Mouse (Mus musculus) c-Kit-positive CD71-negative TER-119-negative erythroid progenitor cells, embryonic 14.5 days (primary cell): ENCODE results near the gene Rpn1.
A peak's percentile ranks its signal among the peaks of the same experiment; 100 is the strongest.

Experiments
- DNase-seq: peaks from one replicate; pipeline ENCODE4 v3.0.0-alpha.2; 2013; ENCODE audit warnings: low read depth

Gene Rpn1

DNA sequence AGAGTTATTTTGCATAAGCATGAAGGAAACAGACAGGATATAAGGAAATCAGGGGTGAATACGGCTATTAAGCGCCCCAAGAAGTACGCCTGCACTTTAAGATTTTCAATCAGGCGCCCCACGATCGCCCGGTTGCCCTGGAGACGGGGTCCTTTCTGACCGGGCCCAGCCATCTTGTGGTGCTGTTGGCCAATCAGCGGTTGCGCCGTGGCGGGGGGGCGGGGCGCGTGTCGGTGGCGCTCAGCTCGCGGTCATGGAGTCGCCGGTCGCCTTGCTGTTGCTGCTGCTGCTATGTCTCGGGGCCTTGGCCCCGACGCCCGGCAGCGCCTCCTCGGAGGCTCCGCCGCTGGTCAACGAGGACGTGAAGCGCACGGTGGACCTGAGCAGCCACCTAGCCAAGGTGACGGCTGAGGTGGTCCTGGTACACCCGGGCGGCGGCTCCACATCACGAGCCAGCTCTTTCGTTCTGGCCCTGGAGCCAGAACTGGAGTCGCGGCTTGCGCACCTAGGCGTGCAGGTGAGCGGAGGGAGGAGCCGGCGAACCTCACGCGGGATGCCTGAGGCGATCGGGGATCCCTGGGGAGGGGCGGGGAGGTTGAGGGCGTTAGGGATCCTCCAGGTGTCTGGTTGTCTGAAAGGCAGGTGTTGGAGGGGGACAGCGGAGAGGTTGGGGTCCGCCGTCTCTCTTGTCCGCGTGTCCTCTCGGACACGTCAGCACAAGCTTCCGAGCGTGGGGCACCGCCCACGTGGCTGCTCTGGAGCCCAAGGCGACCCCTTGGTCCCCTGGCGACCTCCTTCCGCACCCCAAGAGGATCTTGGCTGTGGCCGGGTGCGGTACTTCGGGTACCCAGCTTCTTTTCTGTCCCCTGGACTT, at the start of gene Rpn1:
Rpn1 (plus strand) TSS at position 205 of the 874 bp plus-strand sequence.
- DNase-seq, result peak; percentile 90

DNA sequence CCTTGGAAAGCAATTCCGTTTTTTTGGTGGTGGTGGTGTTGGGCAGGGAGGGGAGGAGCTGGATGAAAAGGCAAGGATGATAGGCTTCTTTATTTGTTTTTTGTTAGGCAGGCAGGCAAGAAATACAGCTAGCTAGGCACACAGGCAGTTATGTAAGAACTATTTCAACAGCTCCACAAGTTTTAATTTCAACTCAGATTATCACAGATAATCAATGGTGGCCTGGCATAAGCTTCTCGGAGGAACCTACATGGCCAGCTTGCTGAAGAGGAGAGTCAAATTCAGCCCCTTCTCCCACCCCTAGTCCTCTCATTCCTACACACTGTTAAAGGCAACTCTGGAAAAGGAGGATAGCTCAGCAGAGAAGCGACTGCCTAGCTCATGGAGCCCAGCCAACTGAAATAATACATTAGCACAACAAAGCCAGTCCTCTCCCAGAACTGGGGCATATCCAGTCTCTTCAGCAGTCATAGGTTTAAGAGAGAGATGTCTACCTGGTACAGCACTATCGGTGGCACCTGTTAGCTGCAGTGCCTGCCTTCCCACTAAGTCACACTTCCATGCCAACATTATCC, 46.7 kb upstream of the Rpn1 start:
- no peak for DNase-seq

DNA sequence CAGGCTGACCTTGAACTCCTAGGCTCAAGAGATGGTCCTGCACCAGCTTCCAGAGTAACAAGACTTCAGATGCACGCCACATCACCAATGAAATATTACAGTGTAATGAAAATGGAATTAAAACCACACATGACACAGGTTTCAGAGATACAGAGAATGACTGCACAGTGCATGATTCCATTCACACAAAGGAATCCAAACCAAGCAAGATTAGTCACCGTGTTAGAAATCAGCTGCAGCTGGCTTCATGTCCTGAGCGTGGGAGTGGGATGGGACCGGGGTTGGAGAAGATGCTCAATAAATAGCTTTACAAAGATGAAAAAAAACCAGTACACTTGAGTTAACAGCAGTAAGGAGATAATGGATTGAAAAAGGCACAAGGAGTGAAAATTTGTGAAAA, 44.9 kb upstream of the Rpn1 start:
- no peak for DNase-seq

DNA sequence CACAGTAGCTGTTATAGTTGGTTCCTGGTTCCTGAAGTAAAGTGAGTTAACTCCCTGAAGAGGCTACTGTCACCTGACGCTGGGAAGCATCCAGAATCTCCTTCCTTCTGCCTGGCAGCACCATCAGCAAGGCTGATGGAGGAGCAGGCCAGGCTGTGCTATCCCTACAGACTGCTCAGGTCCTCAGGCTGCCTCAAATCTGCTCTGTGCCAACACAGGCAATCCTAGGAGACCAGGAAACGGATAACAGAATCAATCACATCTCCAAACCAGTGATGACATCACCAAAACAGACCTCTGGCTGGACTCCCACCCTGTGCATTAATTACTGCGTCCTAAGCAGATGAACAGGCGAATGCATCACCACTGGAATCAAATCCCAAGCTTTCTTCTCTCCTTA, 43.1 kb upstream of the Rpn1 start:
- no peak for DNase-seq

DNA sequence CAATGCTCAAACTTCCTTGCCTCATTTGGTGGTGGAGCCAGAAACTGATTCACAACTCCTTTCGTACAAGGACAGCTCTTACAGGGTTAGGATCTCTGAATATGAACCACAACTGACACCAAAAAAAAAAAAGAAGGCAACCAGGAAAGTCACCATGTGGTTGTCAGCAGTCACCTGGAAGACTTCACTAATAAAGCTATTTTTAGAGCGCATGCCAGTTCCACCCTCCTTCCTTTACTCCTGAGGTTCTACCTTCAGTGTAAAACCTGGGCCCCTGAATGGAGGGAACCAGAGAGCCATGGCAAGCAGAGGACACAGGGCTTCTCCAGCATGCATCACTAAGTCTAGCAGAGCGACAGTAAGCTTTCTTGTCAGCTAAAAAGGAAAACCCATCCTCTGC, 41.9 kb upstream of the Rpn1 start:
- no peak for DNase-seq

DNA sequence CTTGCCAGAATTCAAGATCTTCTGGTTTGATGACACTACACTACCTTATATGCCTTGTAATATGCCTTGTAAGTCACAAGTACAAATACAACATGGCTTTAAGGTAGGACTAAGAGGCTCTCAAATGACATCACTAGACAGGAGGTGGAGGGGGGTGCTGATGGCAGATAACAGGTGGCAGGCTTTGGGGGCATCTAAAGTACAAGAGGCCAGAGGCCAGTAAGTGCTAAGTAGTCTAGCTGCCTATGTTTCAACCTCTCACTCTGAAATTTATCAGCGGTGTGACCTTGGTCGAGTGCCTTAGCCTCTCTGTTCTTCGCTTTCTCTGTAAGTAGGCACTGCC, 40.1 kb upstream of the Rpn1 start:
- DNase-seq, result no peak

DNA sequence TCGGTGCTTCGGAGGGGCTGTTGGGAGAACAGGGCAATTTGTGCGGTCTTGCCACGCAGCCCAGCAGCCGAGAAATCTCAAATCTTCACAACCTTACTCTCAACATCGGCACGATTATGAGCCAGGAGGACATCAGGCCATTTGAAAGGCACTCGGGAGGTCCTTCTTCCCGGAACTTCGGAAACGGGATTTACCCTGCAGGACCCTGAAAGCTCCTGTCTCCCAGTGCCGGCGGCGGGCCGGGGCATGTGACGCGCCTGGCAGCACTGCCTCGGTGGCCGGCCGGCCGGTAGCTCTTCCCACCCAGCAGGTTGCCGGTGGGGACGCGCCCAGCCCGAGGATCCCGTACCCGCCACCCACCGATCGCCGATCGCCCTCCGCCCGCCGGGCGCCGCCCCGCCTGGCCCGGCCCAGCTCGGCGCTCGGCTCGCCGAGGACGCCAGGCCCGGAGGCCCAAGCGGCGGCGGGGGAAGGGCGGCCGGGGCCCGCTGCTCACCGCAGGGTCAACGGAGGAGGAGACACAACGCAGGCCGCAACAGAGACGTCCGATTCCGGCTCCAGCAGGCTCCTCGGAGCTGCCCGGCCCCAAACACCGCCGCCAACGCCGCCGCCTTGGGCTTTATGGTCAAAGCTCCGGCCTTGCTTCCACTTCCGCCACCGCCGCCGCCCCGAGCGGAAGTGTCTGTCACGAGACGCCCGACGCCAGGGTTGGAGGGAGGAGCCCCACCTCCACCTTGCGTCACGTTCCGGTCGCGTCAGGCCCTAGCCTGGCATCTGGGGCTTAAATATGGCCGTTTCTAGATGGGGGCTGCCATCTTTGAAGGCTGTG, 39.5 kb upstream of the Rpn1 start, which contains the start of gene Rab7:
Rab7 (minus strand) TSS at position 694 of the 829 bp plus-strand sequence.
- DNase-seq, result peak; percentile 90

DNA sequence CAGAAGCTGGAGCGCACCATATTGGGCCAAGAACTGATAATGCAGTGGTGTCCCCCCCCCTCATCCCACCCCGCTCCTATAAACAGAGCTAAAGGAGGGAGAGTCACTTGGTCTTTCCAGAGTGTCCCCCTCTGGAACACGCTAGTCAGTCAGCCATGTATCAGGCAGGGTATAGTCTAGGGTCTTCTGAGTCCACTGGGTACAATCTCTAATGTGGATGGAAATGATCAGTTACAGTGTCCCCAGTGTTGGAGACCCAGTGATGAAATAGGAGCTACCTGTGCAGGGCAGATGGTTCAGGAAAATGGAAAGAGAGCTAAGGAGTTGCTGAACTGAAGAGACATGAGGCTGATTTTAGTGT, 38.9 kb upstream of the Rpn1 start:
- no peak for DNase-seq

DNA sequence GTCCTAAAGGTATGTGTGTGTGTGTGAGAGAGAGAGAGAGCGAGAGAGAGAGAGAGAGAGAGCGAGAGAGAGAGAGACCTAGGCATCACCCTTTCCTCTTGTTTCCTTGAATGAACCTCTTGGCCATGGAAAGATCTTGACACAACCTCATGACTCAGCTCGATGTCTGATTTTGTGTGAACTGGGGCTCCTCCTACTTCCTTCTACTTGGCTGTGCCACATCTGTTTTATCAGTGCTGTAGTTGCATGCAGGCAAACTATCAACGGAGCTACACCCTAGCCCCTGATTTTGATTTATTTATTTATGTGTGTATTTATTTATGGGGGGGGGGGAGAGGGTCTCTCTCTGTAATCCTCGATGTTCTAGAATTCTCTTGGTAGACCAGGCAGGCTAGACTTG, 36.4 kb upstream of the Rpn1 start:
- no peak for DNase-seq

DNA sequence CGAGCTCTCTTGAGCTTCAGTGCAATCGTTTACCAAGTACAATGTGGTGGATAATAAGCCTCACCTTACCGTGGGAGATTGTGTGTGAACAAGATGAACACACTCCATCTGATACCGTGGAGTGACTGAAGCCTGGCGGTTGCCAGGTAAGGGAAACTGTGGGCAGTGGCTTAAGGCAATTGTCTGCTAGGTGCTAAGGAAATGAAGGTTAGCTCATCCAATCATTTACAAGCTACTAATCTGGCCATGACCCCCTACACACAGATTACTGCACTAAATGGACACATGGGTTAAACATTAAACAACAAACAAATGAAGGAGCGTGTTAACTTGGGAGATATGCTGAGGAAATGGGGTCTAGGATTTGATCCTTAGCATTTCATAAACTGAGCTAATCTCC, 35.3 kb upstream of the Rpn1 start:
- no peak for DNase-seq

DNA sequence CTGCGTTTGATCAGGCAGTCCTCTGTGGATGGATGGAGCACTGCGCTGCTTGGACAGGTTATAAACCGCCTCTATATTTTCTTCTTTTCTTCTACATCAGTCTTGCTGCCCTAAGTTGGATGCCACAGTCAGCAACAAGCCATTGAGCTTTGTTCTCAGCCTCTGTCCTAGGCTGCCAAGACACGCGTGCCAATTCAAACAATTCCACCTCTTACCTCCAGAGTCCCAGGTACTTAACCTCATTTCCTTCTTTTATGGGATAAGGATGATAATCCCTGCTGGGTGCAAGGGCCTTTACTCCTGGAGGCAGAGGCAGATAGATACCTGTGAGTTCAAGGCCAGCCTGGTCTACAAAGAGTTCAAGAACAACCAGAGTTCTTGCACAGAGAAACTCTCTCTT, 33.1 kb upstream of the Rpn1 start:
- no peak for DNase-seq

DNA sequence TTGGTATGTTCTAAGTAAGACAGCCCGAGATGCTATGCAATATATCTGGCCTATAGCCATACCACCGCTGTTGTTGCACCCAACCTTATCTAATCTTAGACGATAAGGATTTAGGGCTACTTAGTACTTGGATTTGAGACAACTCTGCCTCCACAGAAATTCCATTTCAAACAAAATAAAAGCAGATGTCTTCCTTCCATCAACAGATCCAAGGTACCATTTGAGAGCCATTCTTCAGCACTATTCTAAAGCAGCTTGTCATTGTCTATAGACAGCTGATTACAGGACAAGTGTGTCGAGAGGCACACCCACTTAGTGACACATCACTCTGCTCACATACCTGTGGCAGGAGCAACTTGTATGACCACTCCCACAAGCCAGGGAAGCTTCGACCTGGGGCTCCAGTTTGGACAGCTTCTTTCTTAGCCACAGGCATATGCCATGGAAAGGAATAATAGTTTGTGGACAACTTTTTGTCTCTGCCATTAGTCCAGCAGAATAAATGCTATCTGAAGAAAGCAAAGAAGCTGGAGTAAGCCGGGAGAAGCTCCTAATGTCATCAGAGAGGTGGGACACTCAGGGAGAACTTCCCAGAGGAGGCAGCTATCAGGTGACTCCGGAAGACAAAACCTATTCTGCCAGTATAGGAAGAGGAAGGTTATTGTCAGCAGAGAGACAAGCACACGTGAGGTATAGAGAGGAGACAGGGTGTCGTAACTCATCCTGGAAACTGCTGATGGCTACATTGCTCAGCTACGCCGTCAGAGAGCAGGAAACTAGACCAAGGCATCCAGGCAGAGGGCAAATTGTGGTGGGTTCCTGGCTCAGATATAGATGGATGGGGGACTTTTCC, 30.8 kb upstream of the Rpn1 start:
- DNase-seq, result no peak

DNA sequence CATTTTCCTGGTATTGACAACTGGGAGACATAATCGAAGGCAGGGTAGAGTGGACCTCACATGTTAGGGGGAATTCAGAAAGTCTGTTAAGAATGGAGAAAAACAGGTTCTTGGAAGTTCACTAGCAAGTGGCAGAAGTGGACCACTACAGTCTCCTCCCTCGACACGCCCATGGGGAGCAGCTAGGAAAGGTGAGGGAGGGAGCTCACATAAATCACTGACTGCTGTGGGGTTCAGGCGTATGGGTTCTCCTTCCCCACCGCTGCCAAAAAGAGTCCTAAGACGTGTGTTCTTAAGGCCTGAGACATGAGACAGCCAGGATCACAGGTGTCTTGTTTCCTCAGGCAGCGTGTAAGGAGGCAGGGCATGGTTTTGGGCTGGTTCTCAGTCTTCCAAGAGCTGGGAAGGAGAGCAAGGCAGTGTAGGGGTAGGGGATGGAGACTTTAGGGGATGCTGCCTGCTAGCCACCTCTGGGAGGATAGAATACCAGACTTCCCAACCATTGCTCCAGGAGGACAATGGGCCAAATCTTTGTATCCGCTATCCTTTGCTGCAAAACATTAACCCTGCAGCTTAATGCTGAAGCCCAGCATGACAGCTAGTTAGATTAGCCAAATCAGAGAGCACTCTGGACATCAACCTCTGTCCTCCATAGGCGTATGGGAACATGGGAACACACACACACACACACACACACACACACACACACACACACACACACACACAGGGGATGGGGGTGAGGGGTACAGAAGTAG, 30.0 kb upstream of the Rpn1 start:
- no peak for DNase-seq

DNA sequence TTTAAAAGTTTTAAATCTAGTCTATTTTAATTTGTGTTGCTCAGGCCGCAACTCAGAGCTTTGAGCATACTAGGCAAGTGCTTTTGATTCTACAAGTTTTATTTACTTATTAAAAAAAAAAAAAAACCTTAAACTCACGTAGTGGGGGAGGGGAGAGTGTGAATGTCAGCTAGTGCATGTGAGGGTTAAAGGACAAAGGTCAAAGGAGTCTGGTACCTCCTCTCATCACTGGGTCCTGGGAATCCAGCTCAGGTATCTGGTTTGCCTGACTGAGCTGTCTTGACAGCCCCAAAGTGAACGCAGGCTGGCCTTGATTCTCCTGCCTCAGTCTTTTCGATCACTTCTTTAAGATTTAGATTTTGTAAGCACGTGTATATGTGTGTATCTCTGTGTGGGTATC, 28.6 kb upstream of the Rpn1 start:
- no peak for DNase-seq

DNA sequence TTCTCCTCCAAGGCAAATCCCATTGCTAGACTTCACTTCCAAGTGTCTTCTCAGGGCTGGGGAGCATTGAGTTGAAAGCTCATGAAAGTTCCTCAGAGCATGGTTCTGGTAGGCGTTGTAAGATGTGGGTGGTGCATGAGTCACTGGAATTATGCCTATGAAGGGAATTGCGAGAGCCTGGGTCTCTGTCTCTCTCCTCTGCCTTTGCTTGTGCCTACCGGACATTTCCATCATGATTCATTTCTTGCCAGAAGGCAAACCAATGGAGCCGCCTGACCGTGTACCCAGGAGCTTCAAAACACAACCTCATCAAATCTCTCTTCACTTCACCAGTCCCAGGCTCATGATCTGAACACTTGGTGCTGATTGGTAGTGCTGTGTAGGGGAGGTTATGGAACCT, 27.4 kb upstream of the Rpn1 start:
- no peak for DNase-seq

DNA sequence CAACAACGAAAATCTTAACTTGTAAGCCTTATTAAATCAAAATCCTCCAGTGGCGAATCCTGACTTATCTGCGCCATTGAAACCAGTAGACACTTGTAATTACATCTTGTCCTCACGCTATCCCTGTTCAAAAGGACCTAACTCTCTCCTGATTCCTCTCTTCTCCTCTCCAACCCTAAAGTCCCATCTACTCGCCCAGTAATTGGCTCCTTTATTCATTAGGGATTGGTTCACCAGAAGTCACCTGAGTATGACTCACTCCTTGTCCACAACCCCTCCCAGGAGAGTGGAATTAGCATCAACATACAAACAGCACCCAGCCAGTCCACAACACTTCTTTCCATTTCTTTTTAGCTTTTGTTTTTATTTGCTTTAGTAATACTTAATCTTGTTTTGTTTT, 24.4 kb upstream of the Rpn1 start:
- no peak for DNase-seq

DNA sequence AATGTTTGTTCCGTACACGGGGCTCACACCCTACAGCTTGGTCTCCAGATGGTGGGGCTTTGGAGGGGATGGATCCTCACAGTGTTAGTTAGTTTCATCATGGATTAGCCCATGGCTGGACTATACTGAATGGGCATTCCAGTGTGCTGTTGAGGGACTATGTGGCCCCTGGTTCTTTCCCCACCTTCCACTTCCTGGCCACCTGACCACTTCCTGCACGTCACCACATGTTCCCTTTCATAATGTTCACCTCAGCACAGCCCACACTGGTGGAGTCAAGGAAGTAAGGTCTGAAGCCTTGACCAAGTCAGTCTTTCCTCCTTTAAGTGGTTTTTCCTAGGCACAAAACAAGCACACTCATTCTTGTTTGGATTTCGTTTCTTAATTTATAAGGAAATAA, 23.7 kb upstream of the Rpn1 start:
- no peak for DNase-seq

DNA sequence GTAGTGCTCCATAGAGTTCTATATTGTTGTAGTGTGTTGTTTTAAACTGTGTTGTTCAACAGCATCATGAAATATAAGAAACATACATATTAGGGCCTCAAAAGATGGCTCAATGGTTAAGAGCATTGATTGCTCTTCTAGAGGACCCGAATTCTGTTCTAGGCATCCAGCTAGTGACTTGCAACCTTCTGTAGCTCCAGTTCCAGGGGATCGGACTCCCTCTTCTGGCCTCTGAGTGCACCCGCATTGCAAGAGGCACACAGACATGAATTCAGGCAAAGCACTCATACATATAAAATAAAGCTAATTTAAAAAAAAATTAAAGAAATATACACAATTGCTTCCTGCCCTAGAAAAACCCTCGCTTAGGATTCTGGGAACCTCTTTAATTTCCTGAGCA, 22.9 kb upstream of the Rpn1 start:
- no peak for DNase-seq

DNA sequence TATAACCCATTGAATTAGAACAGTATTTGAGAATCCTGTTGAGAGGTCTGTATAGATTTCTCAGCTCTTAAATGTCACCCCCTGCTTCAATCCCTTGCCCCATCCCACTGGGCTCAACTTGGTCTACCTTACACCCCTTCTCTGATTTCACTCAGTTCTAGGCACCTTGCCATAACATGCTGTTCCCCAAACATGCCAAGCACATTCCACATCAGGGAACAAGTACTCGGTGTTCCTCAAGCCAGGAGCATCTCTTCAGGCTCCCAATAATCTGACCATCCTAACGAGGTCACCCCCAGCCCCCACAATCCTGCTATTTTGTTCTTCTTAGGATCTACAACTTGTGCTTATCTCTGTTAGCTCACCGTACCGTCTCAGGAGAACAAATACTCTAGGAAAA, 21.9 kb upstream of the Rpn1 start:
- no peak for DNase-seq

DNA sequence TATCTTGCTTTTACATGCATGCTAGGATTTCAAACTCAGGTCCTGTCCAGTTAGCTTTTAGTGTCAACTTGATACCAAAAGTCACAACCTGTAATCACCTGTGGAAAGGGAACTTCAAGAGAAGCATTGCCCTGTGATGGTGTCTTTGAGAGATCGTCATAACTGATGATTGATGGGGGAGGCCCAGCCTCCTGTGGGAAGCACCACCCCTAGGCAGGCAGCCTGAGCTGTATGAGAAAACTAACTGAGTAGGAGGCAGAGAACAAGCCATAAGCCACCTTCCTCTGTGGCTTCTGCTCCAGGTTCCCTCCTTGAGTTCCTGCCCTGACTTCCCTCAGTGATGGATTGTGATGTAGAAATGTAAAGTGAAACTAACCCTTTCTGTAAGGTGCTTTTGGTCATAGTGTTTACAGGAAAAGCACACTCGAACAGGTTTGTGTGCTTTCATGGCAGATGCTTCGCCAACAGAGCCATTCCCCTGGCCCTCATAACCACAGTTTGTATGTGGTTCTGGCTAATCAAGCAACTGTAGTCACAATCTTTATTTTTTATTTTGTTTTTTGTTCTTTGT, 20.1 kb upstream of the Rpn1 start:
- no peak for DNase-seq

DNA sequence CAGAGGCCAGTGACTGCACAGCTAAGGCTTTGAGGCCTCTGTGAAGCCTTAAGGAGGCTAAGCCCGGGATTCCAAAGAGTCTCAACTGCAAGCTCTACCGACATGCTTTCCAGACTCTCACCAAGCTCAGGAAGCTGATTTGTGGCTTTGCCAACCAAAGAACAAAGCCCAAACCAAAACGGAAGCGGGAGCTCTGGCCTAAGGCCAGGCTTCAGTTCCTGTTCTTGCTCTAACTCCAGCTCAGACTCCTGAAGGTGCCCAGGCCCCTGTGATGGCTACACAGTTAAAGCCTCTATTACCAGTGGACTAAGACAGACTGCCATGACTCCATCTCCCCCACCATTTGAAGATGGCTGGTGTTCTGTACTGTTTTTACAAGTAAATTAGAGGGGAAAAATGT, 19.2 kb upstream of the Rpn1 start:
- no peak for DNase-seq
